Mouse (Mus musculus): ENCODE measurements around the gene Card10. TPM values are rescaled to one million over a fixed set of nuclear protein-coding genes. Genes with fewer than 3 reads are reported as not detected.

Gene Card10
- 28.9 and 72.2 TPM in 2 replicates for polyA plus RNA-seq (2012; rRNA removed; ENCODE audit: low replicate concordance)

DNA sequence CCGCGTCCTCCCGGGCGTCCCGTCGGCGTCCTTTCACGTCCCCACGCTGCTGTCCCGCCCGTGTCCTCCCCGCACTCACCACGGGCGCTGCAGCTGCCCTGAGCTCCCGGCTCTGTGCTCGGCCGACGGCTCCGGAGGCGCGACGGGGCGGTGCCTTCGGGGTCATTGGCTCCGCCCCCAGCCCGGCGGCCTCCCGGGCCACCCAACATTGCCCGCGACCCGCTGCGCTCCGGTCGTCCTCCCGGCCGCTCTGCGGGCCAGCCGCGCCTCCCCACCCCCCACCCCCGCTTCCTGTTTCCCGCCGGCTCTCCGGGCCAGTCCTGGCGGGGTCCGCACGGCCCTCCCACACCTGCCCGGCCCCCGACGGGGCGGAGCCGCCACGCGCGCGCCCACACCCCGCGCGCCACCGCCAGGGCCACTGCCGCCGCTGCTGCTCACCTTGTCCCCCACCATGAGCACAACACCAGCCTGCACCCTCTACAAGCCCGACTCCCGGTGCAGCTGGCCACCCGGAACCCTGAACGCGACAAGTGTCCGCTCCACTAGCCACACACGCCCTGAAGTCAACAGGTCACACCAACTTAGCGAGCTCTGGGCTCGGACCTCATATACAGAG lies at the start of gene Card10:
Gene Card10 (minus strand): TSS at position 267 of the 616 bp plus-strand sequence.

DNA sequence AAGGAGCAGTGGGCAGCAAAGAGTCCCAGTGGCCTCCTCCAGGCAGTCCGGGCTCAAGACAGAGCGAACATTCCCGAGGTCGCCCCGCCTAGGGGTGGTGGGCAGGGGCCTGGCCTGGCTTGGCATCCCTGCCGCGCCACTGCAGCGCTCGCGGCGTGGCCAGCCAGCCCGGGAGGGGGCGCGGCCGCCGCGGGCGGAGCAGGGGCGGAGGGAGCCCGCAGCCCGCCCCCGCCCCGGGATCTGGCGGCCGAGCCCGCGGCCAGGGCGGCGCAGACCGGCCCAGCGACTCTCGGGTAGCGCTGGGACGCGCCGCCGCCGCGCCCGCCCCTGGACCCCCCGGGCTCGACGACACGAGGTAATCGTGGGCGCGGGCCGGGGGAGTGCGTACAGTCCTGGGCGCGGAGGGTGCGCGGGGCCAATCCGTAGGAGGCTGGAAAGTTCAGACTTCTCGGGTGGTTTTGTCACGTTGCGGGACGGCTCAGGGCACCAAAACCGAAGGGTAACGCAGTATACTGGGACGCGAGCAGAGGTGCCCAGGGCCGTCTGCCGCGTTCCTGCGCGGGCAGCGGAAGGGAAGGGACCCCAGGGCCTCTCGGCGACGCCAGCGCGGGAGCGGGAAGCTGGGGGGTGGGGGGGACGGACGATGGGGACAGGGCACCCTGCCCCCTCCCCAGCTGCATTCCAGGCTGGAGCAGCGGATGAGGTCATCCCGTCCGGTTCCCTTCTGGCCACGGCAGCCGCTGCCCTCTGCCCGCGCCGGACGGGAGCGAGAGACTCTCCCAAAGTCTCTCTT lies 39.7 kb upstream of the Card10 start, which contains the start of gene Cdc42ep1:
Gene Cdc42ep1 (plus strand): TSS at position 254 of the 793 bp plus-strand sequence.

DNA sequence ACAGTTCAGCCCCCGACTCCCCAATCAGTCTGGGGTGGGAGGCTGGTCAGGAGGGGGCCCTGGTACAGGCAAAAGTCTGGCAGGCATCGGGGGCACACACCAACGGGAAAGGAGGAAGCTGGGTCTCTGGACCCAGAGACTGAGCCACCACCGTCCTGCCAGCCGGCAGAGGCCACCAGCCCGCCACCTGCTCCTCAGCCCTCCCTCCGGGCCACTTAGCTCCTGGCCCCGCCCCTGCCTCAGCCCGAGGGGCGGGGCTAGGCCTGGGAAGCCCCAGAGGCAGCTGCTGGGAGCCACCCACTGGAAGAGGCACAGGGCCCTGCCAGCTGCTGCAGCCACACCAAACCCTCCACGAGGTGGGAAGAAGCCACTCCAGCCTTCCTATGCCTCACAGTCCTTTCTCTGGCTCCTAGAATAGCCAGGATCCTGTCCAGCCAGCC lies 29.5 kb downstream of the Card10 start, which contains the start of gene Mfng:
Gene Mfng (minus strand): TSS at position 186 of the 440 bp plus-strand sequence.

Other genes starting within 250 kb of the Card10 start
- 28.5 and 94.6 TPM in 2 replicates for gene Rac2, start 230.3 kb downstream of the Card10 start, polyA plus RNA-seq (2012; rRNA removed; ENCODE audit: low replicate concordance)
- 32.4 and 50.0 TPM in 2 replicates for gene Cyth4, start 206.0 kb downstream of the Card10 start, polyA plus RNA-seq (2012; rRNA removed; ENCODE audit: low replicate concordance)
- 0.05 TPM in 1 of 2 replicates, not detected in the other for gene Elfn2, start 84.3 kb downstream of the Card10 start, polyA plus RNA-seq (2012; rRNA removed; ENCODE audit: low replicate concordance)
- gene Mfng, start 29.6 kb downstream of the Card10 start, polyA plus RNA-seq (2012; rRNA removed; ENCODE audit: low replicate concordance), result 87.2 and 261 TPM in 2 replicates
- 113 and 345 TPM in 2 replicates for gene Cdc42ep1, start 39.6 kb upstream of the Card10 start, polyA plus RNA-seq (2012; rRNA removed; ENCODE audit: low replicate concordance)
- 0.75 and 1.7 TPM in 2 replicates for gene Lgals2, start 52.5 kb upstream of the Card10 start, polyA plus RNA-seq (2012; rRNA removed; ENCODE audit: low replicate concordance)
- gene Gga1, start 74.1 kb upstream of the Card10 start, polyA plus RNA-seq (2012; rRNA removed; ENCODE audit: low replicate concordance), result 77.4 and 85.5 TPM in 2 replicates
- gene Gm49510, start 96.6 kb upstream of the Card10 start, polyA plus RNA-seq (2012; rRNA removed; ENCODE audit: low replicate concordance), result 0.04 and 0.08 TPM in 2 replicates
- gene Sh3bp1, start 96.7 kb upstream of the Card10 start, polyA plus RNA-seq (2012; rRNA removed; ENCODE audit: low replicate concordance), result 27.4 and 95.4 TPM in 2 replicates
- 7.4 and 12.8 TPM in 2 replicates for gene Pdxp, start 110.9 kb upstream of the Card10 start, polyA plus RNA-seq (2012; rRNA removed; ENCODE audit: low replicate concordance)
- 3,321 and 5,577 TPM in 2 replicates for gene Lgals1, start 123.7 kb upstream of the Card10 start, polyA plus RNA-seq (2012; rRNA removed; ENCODE audit: low replicate concordance)
- gene Nol12, start 131.9 kb upstream of the Card10 start, polyA plus RNA-seq (2012; rRNA removed; ENCODE audit: low replicate concordance), result 28.0 and 29.6 TPM in 2 replicates
- gene Triobp, start 144.7 kb upstream of the Card10 start, polyA plus RNA-seq (2012; rRNA removed; ENCODE audit: low replicate concordance), result 71.7 and 108 TPM in 2 replicates
- 61.7 and 125 TPM in 2 replicates for gene H1f0, start 225.4 kb upstream of the Card10 start, polyA plus RNA-seq (2012; rRNA removed; ENCODE audit: low replicate concordance)
- 0.54 TPM in 1 of 2 replicates, not detected in the other for gene Galr3, start 238.8 kb upstream of the Card10 start, polyA plus RNA-seq (2012; rRNA removed; ENCODE audit: low replicate concordance)